Mouse (Mus musculus) retina, postnatal 7 days (tissue): ENCODE results near the gene Magea3.
"Not testable (repeated sequence)": the region's sequence is repeated elsewhere in the genome, so short reads cannot be mapped to it uniquely, and the experiment has no call there.

ENCODE experiments used
- DNase-seq: peaks from one replicate; pipeline ENCODE4 v3.0.0-alpha.2; 2012; ENCODE audit warnings: low read depth, low spot score

The Magea3 gene

DNA sequence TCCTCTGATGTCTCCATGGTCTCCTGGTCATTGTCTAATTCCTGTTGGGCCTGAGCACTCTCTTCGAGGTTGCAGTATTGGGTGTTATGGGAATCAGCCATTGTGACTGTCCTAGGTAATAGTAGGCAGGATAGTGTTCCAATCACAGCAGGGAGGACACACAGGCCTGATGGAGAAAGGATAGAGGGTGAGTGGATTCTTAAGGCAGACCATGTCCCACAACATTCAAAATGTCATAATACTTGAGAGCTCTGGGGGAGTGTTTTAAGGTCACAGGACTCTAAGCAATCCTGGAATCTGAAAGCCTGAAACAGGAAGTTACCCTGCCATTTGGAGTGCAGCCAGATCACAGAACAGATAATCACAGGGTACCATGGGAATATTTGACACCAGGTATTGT is at the start of gene Magea3:
TSS of gene Magea3 (minus strand) at position 101 of the 400 bp plus-strand sequence.
- DNase-seq: not testable (repeated sequence)

DNA sequence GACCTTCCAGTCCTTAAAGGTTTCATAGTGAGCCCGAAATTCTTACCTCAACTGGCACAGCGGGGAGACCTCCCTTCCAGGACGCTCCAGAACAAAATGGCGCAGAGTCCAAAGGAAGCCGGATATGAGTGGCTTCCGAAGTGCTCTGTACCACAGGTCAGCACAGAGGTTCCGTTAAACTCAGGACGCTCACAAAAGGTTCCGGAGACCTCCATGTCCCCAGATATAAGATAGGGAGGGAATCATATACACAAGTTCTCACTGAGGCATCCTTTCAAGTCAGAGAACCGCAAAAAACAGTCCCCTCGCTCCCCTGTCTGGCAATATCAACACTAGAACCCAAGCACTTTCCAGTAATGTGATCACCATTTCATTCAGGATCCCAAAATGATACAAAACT is 46.4 kb upstream of the Magea3 start, which contains the start of gene Magea8:
TSS of gene Magea8 (minus strand) at position 101 of the 400 bp plus-strand sequence.
- not testable (repeated sequence) for DNase-seq

DNA sequence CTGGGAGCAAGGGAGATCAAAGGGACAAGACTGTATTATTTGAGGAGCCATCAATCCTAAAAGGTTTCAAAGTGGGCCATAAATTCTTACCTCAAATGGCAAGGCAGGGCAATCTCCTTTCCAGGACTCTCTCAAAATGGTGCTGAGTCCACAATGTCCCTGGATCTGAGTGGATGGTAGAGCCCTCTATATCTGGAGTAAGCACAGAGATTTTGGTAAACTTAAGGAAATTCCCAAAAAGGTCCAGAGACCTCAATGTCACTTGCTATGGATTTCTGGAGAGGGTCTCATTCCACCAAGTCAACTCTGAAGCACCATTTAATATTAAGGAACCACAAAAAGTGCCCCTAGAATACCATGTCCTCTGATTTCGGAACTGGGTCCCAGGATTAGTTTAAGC is 13.4 kb downstream of the Magea3 start, which contains the start of gene Magea6:
TSS of gene Magea6 (minus strand) at position 101 of the 400 bp plus-strand sequence.
- not testable (repeated sequence) for DNase-seq
